Mouse (Mus musculus) adrenal gland, adult 8-10 months (tissue): ENCODE measurements at regions not wholly inside any gene's neighbourhood (a gene's known extent, or its start where the extent isn't known, plus 50 kb on each side); places are given as distances from the start of the nearest gene placed in this dataset.

ENCODE experiments used
- DNase-seq: peaks from one replicate; pipeline ENCODE4 v3.0.0; 2022

DNA sequence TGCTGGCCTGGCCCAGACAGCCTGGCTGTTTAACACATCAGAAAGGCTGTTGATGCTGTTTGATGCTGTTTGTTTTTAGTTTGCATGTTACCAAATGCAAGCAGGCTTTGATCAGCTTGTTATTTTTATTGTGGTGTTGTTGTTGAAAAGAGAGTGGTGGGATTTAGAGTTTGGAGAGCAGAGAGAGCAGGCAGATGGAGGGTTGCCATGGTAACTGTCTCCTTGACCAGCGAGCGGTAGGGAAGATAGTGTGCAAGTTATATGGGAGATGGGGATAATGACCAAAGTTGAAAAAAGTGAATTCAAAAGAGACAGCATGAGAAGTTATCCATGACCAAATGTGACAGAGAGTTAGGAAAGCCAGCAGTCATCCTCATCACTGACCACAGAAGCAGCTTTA is 83.3 kb downstream of the Cmc2 start:
- no peak for DNase-seq

GRCm38 (mm10) chr8:116832181-116832580 is 89.1 kb downstream of the Cmc2 start:
- peak; percentile 7 for DNase-seq

- DNase-seq = no peak
Observed at GRCm38 (mm10) chr8:116829631-116830030, 91.6 kb downstream of the Cmc2 start.

DNA sequence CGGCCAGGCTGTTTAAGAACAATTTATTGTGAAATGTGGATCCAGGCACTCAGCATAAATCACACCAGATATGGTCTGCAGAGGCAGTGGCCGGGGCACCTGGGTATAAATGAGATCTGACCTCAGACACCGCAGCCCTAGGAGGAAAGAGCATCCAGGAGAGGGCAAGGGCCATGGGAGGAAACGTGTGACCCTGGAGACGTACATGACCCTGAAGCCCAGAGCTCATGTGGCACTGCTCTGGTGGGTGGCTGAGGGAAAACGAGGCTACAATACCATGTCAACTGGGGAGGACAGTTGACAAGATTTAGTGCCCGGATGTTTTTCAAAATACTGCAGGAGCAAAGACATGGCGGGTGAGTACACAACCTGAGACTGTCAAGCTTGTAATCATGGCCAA is 93.0 kb downstream of the Cmc2 start:
- no peak for DNase-seq

- no peak for DNase-seq
Observed at GRCm38 (mm10) chr8:116827141-116827540, 94.1 kb downstream of the Cmc2 start.

- peak; percentile 57 for DNase-seq
Observed at GRCm38 (mm10) chr8:116814118-116814851, 81.5 kb upstream of the Cdyl2 start.

- no peak for DNase-seq
Observed at GRCm38 (mm10) chr8:116801313-116801712, 68.5 kb upstream of the Cdyl2 start.

DNA sequence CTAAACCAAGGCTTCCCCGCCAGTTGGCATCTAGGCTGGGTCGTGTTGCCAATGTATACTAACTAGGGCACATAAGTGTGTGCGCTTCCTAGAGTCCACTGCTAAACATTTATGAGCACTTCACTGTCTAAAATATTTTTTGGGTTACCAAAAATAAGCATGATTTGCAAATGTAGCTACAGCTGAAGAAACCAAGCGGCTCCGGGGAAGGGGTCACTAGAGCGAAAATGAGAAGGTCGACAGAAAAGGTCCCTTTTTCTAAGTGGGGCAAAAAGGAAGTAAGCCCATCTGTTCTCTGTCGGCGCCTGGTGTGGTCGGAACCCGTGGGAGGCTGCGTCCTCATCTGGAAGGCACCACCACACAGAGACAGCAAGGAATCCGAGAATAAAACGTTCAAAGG is 67.8 kb upstream of the Cdyl2 start:
- no peak for DNase-seq

- DNase-seq = no peak
Observed at GRCm38 (mm10) chr8:116798981-116799380, 66.2 kb upstream of the Cdyl2 start.

DNA sequence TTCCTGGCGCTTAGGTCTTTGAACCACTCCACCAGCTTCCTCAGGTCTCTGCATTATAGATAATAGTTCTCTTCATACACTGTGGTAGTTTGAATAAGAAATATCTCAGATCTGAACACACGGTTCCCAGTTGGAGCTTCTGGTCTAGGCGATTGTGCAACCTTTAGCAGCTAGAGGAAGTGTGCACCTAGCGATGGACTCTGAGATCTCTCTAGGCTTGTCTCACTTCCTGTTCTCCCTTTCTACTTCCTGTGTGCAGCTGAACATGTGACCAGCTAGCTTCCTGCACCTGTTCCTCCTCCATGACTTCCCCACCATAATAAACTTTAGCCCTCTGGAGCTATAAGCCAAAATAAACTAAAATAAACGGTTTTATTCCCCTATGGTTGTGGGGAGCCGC is 62.9 kb upstream of the Cdyl2 start:
- no peak for DNase-seq

- no peak for DNase-seq
Observed at GRCm38 (mm10) chr8:116793107-116793506, 60.3 kb upstream of the Cdyl2 start.

DNA sequence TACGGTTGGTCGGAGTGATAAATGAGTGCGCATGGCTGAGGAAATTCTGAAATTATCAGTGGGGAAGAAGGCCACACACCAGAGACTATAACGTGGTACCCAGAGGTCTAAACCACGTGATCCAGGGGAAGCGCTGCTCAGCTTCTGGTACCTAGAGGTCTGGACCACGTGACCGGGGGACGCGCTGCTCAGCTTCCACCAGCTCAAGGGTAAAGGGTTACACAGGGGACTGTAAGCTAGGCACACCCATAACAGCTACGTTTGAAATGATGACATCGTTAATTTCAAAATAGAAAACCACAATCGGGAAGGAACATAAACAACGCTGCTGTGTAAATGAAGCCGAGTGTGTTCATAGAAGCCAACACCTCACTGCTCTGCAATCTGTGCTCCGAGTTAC is 57.5 kb upstream of the Cdyl2 start:
- no peak for DNase-seq
